Mouse (Mus musculus): ENCODE measurements at regions not wholly inside any gene's neighbourhood (a gene's known extent, or its start where the extent isn't known, plus 50 kb on each side); places are given as distances from the start of the nearest gene placed in this dataset.

- no peaks in the 10 kb centered on the region for H3K9me3 ChIP-seq (ENCODE audit: control insufficient read depth, low read length)
- no peaks in the 10 kb centered on the region for H3K36me3 ChIP-seq (replicated peaks; ENCODE audit: control insufficient read depth, insufficient read depth, low read depth)
- 67% methylated on average over 1 of the region's 1 CpGs for WGBS (ENCODE audit: insufficient replicate concordance)
- H3K4me1 ChIP-seq (replicated peaks; ENCODE audit: control insufficient read depth in 2 of 2, insufficient read depth in 2 of 2, low read length in 1 of 2) = peaks cover 0 to 27% of the 10 kb centered on the region in 2 experiments; a peak in 2 of 4 replicates
- no peak for DNase-seq (ENCODE audit: low read depth in 3 of 3, low spot score in 3 of 3)
- no peak overlapping the region for H3K27ac ChIP-seq
- no peak for TF ChIP-seq CTCF (IDR thresholded peaks at IDR 0.05; ENCODE audit: low read depth)
- no peak for TF ChIP-seq EP300 (IDR thresholded peaks at IDR 0.05; ENCODE audit: low read depth)
- ATAC-seq (ENCODE audit: insufficient read depth) = no peak
- H3K4me2 ChIP-seq (ENCODE audit: low read depth) = no peak overlapping the region
- H3K4me3 ChIP-seq (ENCODE audit: insufficient read depth in 1 of 2, low read depth in 2 of 2, low read length in 2 of 2) = no peak overlapping the region
- H3K9ac ChIP-seq (replicated peaks) = no peak overlapping the region
- no peaks in the 10 kb centered on the region for H3K27me3 ChIP-seq (ENCODE audit: control insufficient read depth, insufficient read depth, low read length)
Observed at GRCm38 (mm10) chr3:21963733-21964351, 112.6 kb upstream of the Tbl1xr1 start.

GRCm38 (mm10) chr3:21964438-21964837 lies 112.0 kb upstream of the Tbl1xr1 start:
- Histone ChIP-seq H3K4me2 (ENCODE audit: low read depth) (no peak overlapping the region), H3K4me1 (replicated peaks; ENCODE audit: control insufficient read depth in 2 of 2, insufficient read depth in 2 of 2, low read length in 1 of 2) (peaks cover 0 to 27% of the 10 kb centered on the region in 2 experiments; a peak in 2 of 4 replicates), H3K36me3 (replicated peaks; ENCODE audit: control insufficient read depth, insufficient read depth, low read depth) (no peaks in the 10 kb centered on the region), H3K9me3 (ENCODE audit: control insufficient read depth, low read length) (no peaks in the 10 kb centered on the region), H3K27ac (no peak overlapping the region), H3K4me3 (ENCODE audit: insufficient read depth in 1 of 2, low read depth in 2 of 2, low read length in 2 of 2) (no peak overlapping the region), H3K9ac (replicated peaks) (no peak overlapping the region), H3K27me3 (ENCODE audit: control insufficient read depth, insufficient read depth, low read length) (no peaks in the 10 kb centered on the region)
- ATAC-seq (ENCODE audit: insufficient read depth) (no peak), DNase-seq (ENCODE audit: low read depth in 3 of 3, low spot score in 3 of 3) (no peak)
- WGBS (ENCODE audit: insufficient replicate concordance) = 65% methylated on average over 6 of the region's 6 CpGs
- TF ChIP-seq CTCF (IDR thresholded peaks at IDR 0.05; ENCODE audit: low read depth) (no peak), EP300 (IDR thresholded peaks at IDR 0.05; ENCODE audit: low read depth) (no peak)

- Histone ChIP-seq H3K27ac (no peak overlapping the region), H3K9ac (replicated peaks) (no peak overlapping the region), H3K27me3 (ENCODE audit: control insufficient read depth, insufficient read depth, low read length) (no peaks in the 10 kb centered on the region), H3K4me2 (ENCODE audit: low read depth) (no peak overlapping the region), H3K4me3 (ENCODE audit: insufficient read depth in 1 of 2, low read depth in 2 of 2, low read length in 2 of 2) (no peak overlapping the region), H3K9me3 (ENCODE audit: control insufficient read depth, low read length) (no peaks in the 10 kb centered on the region), H3K36me3 (replicated peaks; ENCODE audit: control insufficient read depth, insufficient read depth, low read depth) (no peaks in the 10 kb centered on the region), H3K4me1 (replicated peaks; ENCODE audit: control insufficient read depth in 2 of 2, insufficient read depth in 2 of 2, low read length in 1 of 2) (peaks cover 0 to 27% of the 10 kb centered on the region in 2 experiments; a peak in 2 of 4 replicates)
- ATAC-seq (ENCODE audit: insufficient read depth) = no peak
- TF ChIP-seq EP300 (IDR thresholded peaks at IDR 0.05; ENCODE audit: low read depth) (no peak), CTCF (IDR thresholded peaks at IDR 0.05; ENCODE audit: low read depth) (no peak)
- 39% methylated on average over 1 of the region's 1 CpGs for WGBS (ENCODE audit: insufficient replicate concordance)
- no peak for DNase-seq (ENCODE audit: low read depth in 3 of 3, low spot score in 3 of 3)
Observed at GRCm38 (mm10) chr3:21965556-21965955, 110.9 kb upstream of the Tbl1xr1 start.

GRCm38 (mm10) chr3:21971731-21972130 lies 104.7 kb upstream of the Tbl1xr1 start:
- Histone ChIP-seq H3K4me1 (replicated peaks; ENCODE audit: control insufficient read depth in 2 of 2, insufficient read depth in 2 of 2, low read length in 1 of 2) (no peaks in the 10 kb centered on the region), H3K4me3 (ENCODE audit: insufficient read depth in 1 of 2, low read depth in 2 of 2, low read length in 2 of 2) (no peak overlapping the region), H3K9ac (replicated peaks) (no peak overlapping the region), H3K27ac (no peak overlapping the region), H3K36me3 (replicated peaks; ENCODE audit: control insufficient read depth, insufficient read depth, low read depth) (no peaks in the 10 kb centered on the region), H3K27me3 (ENCODE audit: control insufficient read depth, insufficient read depth, low read length) (no peaks in the 10 kb centered on the region), H3K9me3 (ENCODE audit: control insufficient read depth, low read length) (no peaks in the 10 kb centered on the region), H3K4me2 (ENCODE audit: low read depth) (no peak overlapping the region)
- WGBS (ENCODE audit: insufficient replicate concordance) = 77% methylated on average over 1 of the region's 1 CpGs
- TF ChIP-seq EP300 (IDR thresholded peaks at IDR 0.05; ENCODE audit: low read depth) = no peak
- TF ChIP-seq CTCF (IDR thresholded peaks at IDR 0.05; ENCODE audit: low read depth) = no peak
- no peak for ATAC-seq (ENCODE audit: insufficient read depth)
- no peak for DNase-seq (ENCODE audit: low read depth in 3 of 3, low spot score in 3 of 3)

- Histone ChIP-seq H3K9ac (replicated peaks) (no peak overlapping the region), H3K27me3 (ENCODE audit: control insufficient read depth, insufficient read depth, low read length) (no peaks in the 10 kb centered on the region), H3K36me3 (replicated peaks; ENCODE audit: control insufficient read depth, insufficient read depth, low read depth) (no peaks in the 10 kb centered on the region), H3K4me2 (ENCODE audit: low read depth) (no peak overlapping the region), H3K4me3 (ENCODE audit: insufficient read depth in 1 of 2, low read depth in 2 of 2, low read length in 2 of 2) (no peak overlapping the region), H3K4me1 (replicated peaks; ENCODE audit: control insufficient read depth in 2 of 2, insufficient read depth in 2 of 2, low read length in 1 of 2) (no peaks in the 10 kb centered on the region), H3K27ac (no peak overlapping the region), H3K9me3 (ENCODE audit: control insufficient read depth, low read length) (no peaks in the 10 kb centered on the region)
- DNase-seq (ENCODE audit: low read depth in 3 of 3, low spot score in 3 of 3) (no peak), ATAC-seq (ENCODE audit: insufficient read depth) (no peak)
- TF ChIP-seq EP300 (IDR thresholded peaks at IDR 0.05; ENCODE audit: low read depth) (no peak), CTCF (IDR thresholded peaks at IDR 0.05; ENCODE audit: low read depth) (no peak)
- WGBS (ENCODE audit: insufficient replicate concordance) = 70% methylated on average over 1 of the region's 1 CpGs
Observed at GRCm38 (mm10) chr3:21973153-21973552, 103.3 kb upstream of the Tbl1xr1 start.

Data from liver, embryonic 14.5 days (tissue).